Mouse (Mus musculus) adrenal gland, postnatal 0 days (tissue): ENCODE results near the gene Gm21725. TPM values are rescaled to one million over a fixed set of nuclear protein-coding genes. Genes with fewer than 3 reads are reported as not detected.

Experiments used
- polyA plus RNA-seq: library from polyadenylated mRNA; unstranded; fragments of >200 nt; fragmentation: Nextera tagmentation; extraction: Ambion mirVana; gene quantifications from 2 replicates; pipeline ENCODE4 v1.2.1, GENCODE M21; 2015

The Gm21725 gene
- not detected in 2 replicates for polyA plus RNA-seq

DNA sequence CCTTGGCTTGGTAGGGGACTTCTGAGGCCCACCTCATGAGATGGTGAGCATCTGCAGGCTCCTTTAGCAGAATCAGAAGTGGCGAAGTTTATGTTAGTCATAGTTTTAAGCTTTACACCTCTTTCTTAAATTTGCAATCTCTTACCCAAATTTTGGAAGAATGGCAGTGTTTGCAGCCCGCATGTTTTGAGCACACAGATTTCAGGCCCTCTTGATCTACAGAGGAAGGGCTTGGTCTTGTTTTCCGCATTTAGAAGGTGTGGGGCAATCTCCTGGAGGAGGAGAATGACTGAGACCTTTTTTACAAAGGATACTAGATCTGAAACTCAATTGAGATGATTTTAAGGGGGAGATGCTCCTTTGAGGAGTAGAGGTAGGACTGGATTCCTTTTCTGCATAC is at the start of gene Gm21725:
TSS of gene Gm21725 (minus strand) at position 101 of the 400 bp plus-strand sequence.

Other genes starting within 250 kb of the Gm21725 start
- not detected in 2 replicates for gene Gm21891, start 215.6 kb downstream of the Gm21725 start, polyA plus RNA-seq
- gene Gm21425, start 187.1 kb downstream of the Gm21725 start, polyA plus RNA-seq: not detected in 2 replicates
- not detected in 2 replicates for gene Gm21828, start 125.1 kb downstream of the Gm21725 start, polyA plus RNA-seq
- gene Gm21440, start 96.7 kb downstream of the Gm21725 start, polyA plus RNA-seq: not detected in 2 replicates
- not detected in 2 replicates for gene Gm21454, start 96.6 kb downstream of the Gm21725 start, polyA plus RNA-seq
- gene Gm21866, start 116.5 kb upstream of the Gm21725 start, polyA plus RNA-seq: not detected in 2 replicates
- not detected in 2 replicates for gene Gm20773, start 145.0 kb upstream of the Gm21725 start, polyA plus RNA-seq